Mouse (Mus musculus) C2C12 (cell line): ENCODE data around the gene Pla2g6. TPM values are rescaled to one million over a fixed set of nuclear protein-coding genes. Genes with fewer than 3 reads are reported as not detected.

Experiments used
- H3K27me3 ChIP-seq: one replicate; pipeline ENCODE4 v1.6.1; 2011; ENCODE audit not compliant: control insufficient read depth, insufficient read depth, insufficient read length
- H3K36me3 ChIP-seq: one replicate; pipeline ENCODE4 v1.6.1; 2011; ENCODE audit not compliant: control insufficient read depth, insufficient read depth
- H3K4me3 ChIP-seq: one replicate; pipeline ENCODE4 v1.5.1; 2011; ENCODE audit warnings: mild to moderate bottlenecking, control low read depth; ENCODE audit not compliant: poor library complexity, insufficient read depth, severe bottlenecking
- H3K79me2 ChIP-seq: one replicate; pipeline ENCODE4 v1.6.1; 2011; ENCODE audit not compliant: control insufficient read depth, insufficient read depth
- H3K79me3 ChIP-seq: one replicate; pipeline ENCODE4 v1.6.1; 2011; ENCODE audit warnings: low read depth, control low read depth
- H3ac ChIP-seq: one replicate; pipeline ENCODE3; 2011; ENCODE audit warnings: low read depth; ENCODE audit not compliant: control insufficient read depth, insufficient read length
- CEBPB ChIP-seq: IDR thresholded peaks from one replicate; pipeline ENCODE4 v1.6.1; 2011; ENCODE audit warnings: low read depth, mild to moderate bottlenecking, control low read depth, moderate library complexity
- CTCF ChIP-seq: IDR thresholded peaks from one replicate; pipeline ENCODE4 v1.5.1; 2011; ENCODE audit not compliant: control insufficient read depth, insufficient read depth, insufficient read length
- FOSL1 ChIP-seq: IDR thresholded peaks from one replicate; pipeline ENCODE4 v1.8.0; 2011; ENCODE audit warnings: mild to moderate bottlenecking, low read length; ENCODE audit not compliant: poor library complexity, insufficient read depth, severe bottlenecking
- MAX ChIP-seq: IDR thresholded peaks from one replicate; pipeline ENCODE4 v1.6.1; 2011; ENCODE audit warnings: mild to moderate bottlenecking, control low read depth
- MYOD1 ChIP-seq: IDR thresholded peaks from one replicate; pipeline ENCODE4 v1.6.1; 2011; ENCODE audit warnings: low read depth; ENCODE audit not compliant: control insufficient read depth, insufficient read length
- MYOG ChIP-seq: IDR thresholded peaks from one replicate; pipeline ENCODE4 v1.6.1; 2011; ENCODE audit not compliant: control insufficient read depth, insufficient read length; ENCODE audit errors: extremely low read depth
- USF1 ChIP-seq: IDR thresholded peaks from one replicate; pipeline ENCODE4 v1.6.1; 2011; ENCODE audit warnings: low read depth, mild to moderate bottlenecking, control low read depth, moderate library complexity
- polyA plus RNA-seq: library from polyadenylated mRNA; unstranded; fragments of >200 nt; fragmentation: generic; extraction: Trizol; gene quantifications from one replicate; pipeline ENCODE4 v1.2.1, GENCODE M21; 2012; ENCODE audit warnings: missing spikeins

The Pla2g6 gene
- polyA plus RNA-seq, 1 experiment: 17.4 TPM

DNA sequence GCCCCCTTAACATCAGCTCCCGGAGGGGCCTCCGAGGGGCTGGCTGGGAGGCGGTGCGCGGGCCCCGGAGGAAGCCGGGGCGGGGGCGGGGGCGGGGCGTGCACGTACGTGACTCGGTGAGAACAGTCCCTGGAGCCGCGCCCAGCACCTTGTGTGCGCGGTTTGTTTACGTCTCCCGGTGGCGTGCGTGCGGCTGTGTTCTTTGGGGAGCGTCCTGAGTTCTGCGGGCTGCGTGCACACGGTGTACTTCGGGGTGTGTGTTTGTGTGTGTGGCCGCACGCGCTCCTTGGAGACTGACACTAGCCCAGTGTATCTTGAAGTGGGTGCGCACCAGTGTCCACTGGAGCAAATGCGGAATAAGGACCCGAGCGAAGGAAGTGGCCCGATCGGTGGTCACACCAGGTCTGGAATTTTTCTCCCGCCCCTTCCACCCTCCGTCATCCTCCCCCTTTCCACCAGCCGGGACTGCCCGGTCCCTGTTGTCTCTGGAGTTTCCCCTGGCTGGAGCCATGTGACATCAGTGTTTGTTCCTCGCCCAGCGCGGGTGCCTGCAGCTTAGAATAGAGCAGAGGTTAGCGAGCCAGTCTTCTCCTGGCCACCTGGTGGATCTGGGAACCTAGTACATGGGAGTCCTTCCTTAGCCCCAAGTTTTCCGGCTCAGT lies 19.8 kb upstream of the Pla2g6 start:
- Histone ChIP-seq H3K36me3 (no peaks in the 10 kb centered on the region), H3K27me3 (no peaks in the 10 kb centered on the region), H3K79me2 (peaks cover 50% of the 10 kb centered on the region), H3K79me3 (peaks cover 14% of the 10 kb centered on the region), H3K4me3 (peak overlapping the region; percentile 78), H3ac (peak overlapping the region; percentile 91)
- no peak for TF ChIP-seq FOSL1
- TF ChIP-seq USF1: peak; percentile 26
- no peak for TF ChIP-seq MYOG
- peak; percentile 89 for TF ChIP-seq MAX
- TF ChIP-seq MYOD1: peak; percentile 2
- TF ChIP-seq CEBPB: no peak
- TF ChIP-seq CTCF: no peak

GRCm38 (mm10) chr15:79347165-79347844 lies 19.1 kb upstream of the Pla2g6 start:
- Histone ChIP-seq H3K27me3 (no peaks in the 10 kb centered on the region), H3K79me3 (peaks cover 13% of the 10 kb centered on the region), H3K4me3 (peak overlapping the region; percentile 78), H3ac (peak overlapping the region; percentile 91), H3K79me2 (peaks cover 43% of the 10 kb centered on the region), H3K36me3 (no peaks in the 10 kb centered on the region)
- TF ChIP-seq MYOD1: no peak
- peak; percentile 64 for TF ChIP-seq USF1
- TF ChIP-seq FOSL1: no peak
- peak; percentile 50 for TF ChIP-seq MAX

GRCm38 (mm10) chr15:79346051-79346793 lies 18.0 kb upstream of the Pla2g6 start, which contains the start of gene Maff:
Gene Maff (plus strand): TSS chr15:79346621.
- Histone ChIP-seq H3ac (peak within 1 kb of the TSS; percentile 91), H3K36me3 (no peaks in the 10 kb centered on the region), H3K4me3 (peak within 1 kb of the TSS; percentile 78), H3K79me2 (peaks cover 34% of the 10 kb centered on the region), H3K27me3 (no peaks in the 10 kb centered on the region), H3K79me3 (peaks cover 13% of the 10 kb centered on the region)
- TF ChIP-seq MYOG (no peak), CEBPB (peak; percentile 88)

GRCm38 (mm10) chr15:79344627-79345026 lies 16.4 kb upstream of the Pla2g6 start:
- Histone ChIP-seq H3K27me3 (no peaks in the 10 kb centered on the region), H3K79me3 (peaks cover 4% of the 10 kb centered on the region), H3K79me2 (peaks cover 18% of the 10 kb centered on the region), H3ac (no peak overlapping the region), H3K4me3 (no peak overlapping the region), H3K36me3 (no peaks in the 10 kb centered on the region)
- TF ChIP-seq CTCF: no peak
- TF ChIP-seq USF1: no peak

GRCm38 (mm10) chr15:79342641-79343337 lies 14.6 kb upstream of the Pla2g6 start:
- TF ChIP-seq CTCF (no peak), MAX (no peak)
- no peaks in the 10 kb centered on the region for H3K79me2 ChIP-seq
- H3K36me3 ChIP-seq: no peaks in the 10 kb centered on the region
- H3K4me3 ChIP-seq: no peak overlapping the region
- no peak overlapping the region for H3ac ChIP-seq
- H3K79me3 ChIP-seq: no peaks in the 10 kb centered on the region
- H3K27me3 ChIP-seq: no peaks in the 10 kb centered on the region

GRCm38 (mm10) chr15:79338978-79339377 lies 10.8 kb upstream of the Pla2g6 start:
- Histone ChIP-seq H3ac (no peak overlapping the region), H3K27me3 (no peaks in the 10 kb centered on the region), H3K79me2 (no peaks in the 10 kb centered on the region), H3K4me3 (no peak overlapping the region), H3K36me3 (no peaks in the 10 kb centered on the region), H3K79me3 (no peaks in the 10 kb centered on the region)
- no peak for TF ChIP-seq MYOG
- TF ChIP-seq CEBPB: no peak
- no peak for TF ChIP-seq CTCF
- TF ChIP-seq USF1: no peak
- TF ChIP-seq MYOD1: no peak
